Mouse (Mus musculus): ENCODE results near the gene Sh2b2. TPM values are rescaled to one million over a fixed set of nuclear protein-coding genes. Genes with fewer than 3 reads are reported as not detected.

Gene Sh2b2
- polyA plus RNA-seq (2012; ENCODE audit: insufficient read depth, insufficient read length, missing spikeins): 13.5 and 14.2 TPM in 2 replicates

- TF ChIP-seq CTCF (IDR thresholded peaks at IDR 0.05; ENCODE audit: low read depth, low read length) (no peak), POLR2A (IDR thresholded peaks at IDR 0.05; ENCODE audit: borderline replicate concordance, low read depth, low read length) (no peak)
- H3K4me1 ChIP-seq (ENCODE audit: control insufficient read depth, insufficient read depth, low read length): peaks cover 37% of the 10 kb centered on the region
- H3K27ac ChIP-seq (ENCODE audit: insufficient read depth, low read depth, low read length): peak within 1 kb of the TSS; percentile 92
- peak within 1 kb of the TSS; percentile 66 for H3K4me3 ChIP-seq (ENCODE audit: insufficient read depth, low read length)
These were observed at the start of gene Sh2b2 for GRCm38 (mm10) chr5:136246452-136246838. Gene Sh2b2 (minus strand): TSS chr5:136246556.

DNA sequence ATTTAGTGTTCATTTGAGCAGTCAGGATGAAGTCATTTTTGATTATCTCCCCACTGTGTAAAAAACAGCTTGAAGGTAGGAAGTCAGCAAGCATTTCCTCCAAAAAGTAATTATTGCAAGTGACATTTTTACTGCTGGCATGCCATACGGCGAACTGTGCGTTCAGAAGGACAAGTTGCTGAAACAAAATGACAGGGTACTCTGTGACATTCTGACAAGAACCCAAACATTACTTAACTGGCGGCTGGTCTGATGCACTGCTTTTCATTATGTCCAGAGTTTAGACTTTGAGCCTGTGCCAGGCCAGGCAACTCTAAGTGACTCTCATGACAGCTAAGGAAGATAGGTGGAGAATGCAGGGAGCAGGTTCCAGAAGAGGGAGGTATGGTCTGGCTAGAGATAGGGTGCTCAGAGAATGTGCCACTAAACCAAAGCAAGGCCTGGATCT lies 46.6 kb upstream of the Sh2b2 start:
- Histone ChIP-seq H3K4me3 (ENCODE audit: insufficient read depth, low read length) (no peak overlapping the region), H3K27ac (ENCODE audit: insufficient read depth, low read depth, low read length) (no peak overlapping the region), H3K4me1 (ENCODE audit: control insufficient read depth, insufficient read depth, low read length) (no peaks in the 10 kb centered on the region)
- TF ChIP-seq CTCF (IDR thresholded peaks at IDR 0.05; ENCODE audit: low read depth, low read length): no peak
- no peak for TF ChIP-seq POLR2A (IDR thresholded peaks at IDR 0.05; ENCODE audit: borderline replicate concordance, low read depth, low read length)

DNA sequence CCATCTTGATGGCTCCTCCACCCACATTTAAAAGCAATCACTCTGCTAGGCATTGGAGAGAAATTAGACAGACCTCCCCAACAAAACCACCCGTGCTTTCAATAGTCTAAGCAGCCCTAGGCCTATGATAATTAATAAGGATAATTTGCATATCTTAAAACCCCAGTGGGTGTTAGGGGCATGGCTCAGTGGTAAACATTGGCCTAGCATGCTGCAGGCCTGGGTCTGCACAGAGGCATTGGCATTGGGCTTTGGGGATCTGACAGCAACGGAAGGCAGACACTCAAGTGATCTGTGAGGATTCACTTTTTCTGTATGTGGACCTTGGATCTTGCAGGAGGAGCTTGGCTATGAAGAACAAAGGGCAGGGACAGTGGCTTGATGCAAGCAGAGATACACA lies 46.0 kb upstream of the Sh2b2 start:
- H3K4me1 ChIP-seq (ENCODE audit: control insufficient read depth, insufficient read depth, low read length): no peaks in the 10 kb centered on the region
- TF ChIP-seq POLR2A (IDR thresholded peaks at IDR 0.05; ENCODE audit: borderline replicate concordance, low read depth, low read length) (no peak), CTCF (IDR thresholded peaks at IDR 0.05; ENCODE audit: low read depth, low read length) (no peak)
- H3K27ac ChIP-seq (ENCODE audit: insufficient read depth, low read depth, low read length): no peak overlapping the region
- H3K4me3 ChIP-seq (ENCODE audit: insufficient read depth, low read length): no peak overlapping the region

- TF ChIP-seq POLR2A (IDR thresholded peaks at IDR 0.05; ENCODE audit: borderline replicate concordance, low read depth, low read length): no peak
- TF ChIP-seq CTCF (IDR thresholded peaks at IDR 0.05; ENCODE audit: low read depth, low read length): no peak
- Histone ChIP-seq H3K4me1 (ENCODE audit: control insufficient read depth, insufficient read depth, low read length) (peaks cover 4% of the 10 kb centered on the region), H3K27ac (ENCODE audit: insufficient read depth, low read depth, low read length) (no peak overlapping the region), H3K4me3 (ENCODE audit: insufficient read depth, low read length) (no peak overlapping the region)
These were observed 45.2 kb upstream of the Sh2b2 start for GRCm38 (mm10) chr5:136291562-136291961.

DNA sequence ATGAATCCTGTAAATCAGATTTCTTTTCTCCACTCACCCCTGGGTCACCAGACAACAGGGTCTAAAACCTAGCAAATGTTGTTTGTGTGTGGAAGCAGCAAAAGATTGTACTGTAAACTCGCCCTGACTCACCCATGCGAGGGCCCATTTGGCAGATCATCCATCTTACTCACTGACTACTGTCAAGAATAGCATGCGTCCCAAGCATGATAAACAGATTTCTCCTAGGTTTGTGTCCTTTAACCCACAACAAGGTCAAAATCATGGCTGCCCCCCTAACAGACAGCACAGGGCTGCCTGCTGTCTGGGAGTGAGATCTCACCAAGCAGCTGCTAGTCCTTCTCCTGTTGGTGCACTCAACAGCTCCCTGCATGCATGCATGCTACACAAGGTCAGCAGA lies 43.4 kb upstream of the Sh2b2 start:
- no peak overlapping the region for H3K4me3 ChIP-seq (ENCODE audit: insufficient read depth, low read length)
- peaks cover 7% of the 10 kb centered on the region for H3K4me1 ChIP-seq (ENCODE audit: control insufficient read depth, insufficient read depth, low read length)
- H3K27ac ChIP-seq (ENCODE audit: insufficient read depth, low read depth, low read length): no peak overlapping the region
- TF ChIP-seq POLR2A (IDR thresholded peaks at IDR 0.05; ENCODE audit: borderline replicate concordance, low read depth, low read length) (no peak), CTCF (IDR thresholded peaks at IDR 0.05; ENCODE audit: low read depth, low read length) (no peak)

GRCm38 (mm10) chr5:136288351-136289081 lies 42.2 kb upstream of the Sh2b2 start:
- Histone ChIP-seq H3K4me1 (ENCODE audit: control insufficient read depth, insufficient read depth, low read length) (peaks cover 7% of the 10 kb centered on the region), H3K27ac (ENCODE audit: insufficient read depth, low read depth, low read length) (no peak overlapping the region), H3K4me3 (ENCODE audit: insufficient read depth, low read length) (no peak overlapping the region)
- TF ChIP-seq CTCF (IDR thresholded peaks at IDR 0.05; ENCODE audit: low read depth, low read length) (no peak), POLR2A (IDR thresholded peaks at IDR 0.05; ENCODE audit: borderline replicate concordance, low read depth, low read length) (no peak)

DNA sequence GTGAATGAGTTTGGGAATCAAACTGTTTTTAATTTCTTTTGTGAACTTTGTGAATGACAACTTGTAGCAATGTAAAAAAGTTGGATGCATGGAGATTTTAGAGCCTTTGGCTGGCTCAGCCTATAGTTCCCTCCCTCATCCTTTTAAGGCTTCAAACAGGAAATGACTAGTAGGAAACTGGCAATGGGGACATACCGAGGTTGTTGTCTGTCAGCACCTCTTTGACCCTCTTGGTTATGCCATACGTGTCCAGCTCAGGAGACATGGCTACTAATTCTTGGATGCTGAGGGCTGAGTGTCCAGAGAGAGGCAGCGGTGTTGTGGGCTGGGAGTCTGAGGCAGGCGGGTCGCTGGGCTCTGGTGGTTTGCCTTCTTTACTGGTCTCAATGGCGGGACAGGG lies 40.2 kb upstream of the Sh2b2 start:
- TF ChIP-seq POLR2A (IDR thresholded peaks at IDR 0.05; ENCODE audit: borderline replicate concordance, low read depth, low read length) (no peak), CTCF (IDR thresholded peaks at IDR 0.05; ENCODE audit: low read depth, low read length) (no peak)
- no peak overlapping the region for H3K27ac ChIP-seq (ENCODE audit: insufficient read depth, low read depth, low read length)
- no peak overlapping the region for H3K4me3 ChIP-seq (ENCODE audit: insufficient read depth, low read length)
- H3K4me1 ChIP-seq (ENCODE audit: control insufficient read depth, insufficient read depth, low read length): peaks cover 7% of the 10 kb centered on the region

DNA sequence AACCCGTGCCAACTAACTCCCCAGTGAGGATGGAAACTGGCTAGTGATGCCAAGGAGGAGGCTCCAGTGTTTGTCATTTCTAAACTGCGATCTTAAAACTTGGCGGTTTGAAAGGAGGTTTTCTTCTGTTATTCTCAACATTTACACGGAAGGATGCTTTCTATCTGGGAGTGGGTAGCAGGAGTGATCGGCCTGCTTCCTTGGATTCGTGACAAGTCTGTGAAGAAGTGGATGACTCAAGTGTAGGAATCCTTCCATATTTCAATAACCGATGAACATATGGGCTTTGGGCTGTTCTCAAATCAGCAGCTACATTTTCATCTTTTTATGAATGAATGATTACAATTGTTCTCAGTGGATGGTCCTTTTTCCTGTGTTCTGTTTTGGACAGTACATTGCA lies 38.8 kb upstream of the Sh2b2 start:
- peaks cover 7% of the 10 kb centered on the region for H3K4me1 ChIP-seq (ENCODE audit: control insufficient read depth, insufficient read depth, low read length)
- H3K27ac ChIP-seq (ENCODE audit: insufficient read depth, low read depth, low read length): no peak overlapping the region
- H3K4me3 ChIP-seq (ENCODE audit: insufficient read depth, low read length): no peak overlapping the region
- no peak for TF ChIP-seq CTCF (IDR thresholded peaks at IDR 0.05; ENCODE audit: low read depth, low read length)
- no peak for TF ChIP-seq POLR2A (IDR thresholded peaks at IDR 0.05; ENCODE audit: borderline replicate concordance, low read depth, low read length)

DNA sequence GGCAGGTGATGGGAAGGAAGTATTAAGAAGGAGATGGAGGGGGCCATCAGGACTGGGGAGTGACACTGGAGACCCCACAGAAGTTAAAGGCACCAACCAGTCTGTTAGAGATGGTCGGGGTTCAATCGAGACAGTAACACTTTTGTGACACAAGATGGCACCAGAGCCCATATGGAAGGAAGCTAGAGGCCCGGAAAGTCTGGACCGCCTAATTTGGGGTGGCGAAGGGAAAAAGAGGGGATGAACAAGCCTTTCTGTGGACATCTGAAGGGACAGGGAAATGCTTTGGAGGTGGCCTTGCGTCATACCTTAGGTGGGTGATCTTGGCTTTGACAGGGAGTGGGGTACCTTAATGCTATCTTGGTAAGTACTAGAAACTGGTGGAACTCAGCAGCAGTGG lies 35.0 kb upstream of the Sh2b2 start:
- H3K4me3 ChIP-seq (ENCODE audit: insufficient read depth, low read length): no peak overlapping the region
- TF ChIP-seq CTCF (IDR thresholded peaks at IDR 0.05; ENCODE audit: low read depth, low read length): peak; percentile 84
- no peak for TF ChIP-seq POLR2A (IDR thresholded peaks at IDR 0.05; ENCODE audit: borderline replicate concordance, low read depth, low read length)
- no peak overlapping the region for H3K27ac ChIP-seq (ENCODE audit: insufficient read depth, low read depth, low read length)
- peaks cover 1% of the 10 kb centered on the region for H3K4me1 ChIP-seq (ENCODE audit: control insufficient read depth, insufficient read depth, low read length)

DNA sequence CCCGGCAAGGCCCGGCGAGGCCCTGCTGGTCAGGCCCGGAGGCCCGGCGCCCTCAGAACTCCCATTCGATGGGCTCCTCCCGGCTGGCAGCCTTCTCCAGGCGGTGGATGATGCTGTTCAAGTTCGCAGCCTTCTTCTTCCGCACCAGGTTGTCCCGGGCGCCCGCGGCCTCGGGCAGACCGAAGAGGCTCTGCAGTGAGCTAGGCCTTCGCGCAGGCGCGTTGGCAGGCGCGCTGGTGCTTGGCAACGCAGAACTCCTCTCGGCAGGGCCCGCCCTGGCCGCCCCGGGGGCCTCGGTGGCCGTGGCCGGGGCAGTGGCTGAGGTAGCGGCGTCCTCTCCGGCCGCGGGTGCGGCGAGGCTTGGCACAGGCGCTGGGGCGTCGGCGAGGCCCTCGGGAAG lies 28.4 kb upstream of the Sh2b2 start:
- H3K4me1 ChIP-seq (ENCODE audit: control insufficient read depth, insufficient read depth, low read length): 0 out of 2 replicates have a peak, but pooled peaks cover 3% of the 10 kb centered on the region
- TF ChIP-seq CTCF (IDR thresholded peaks at IDR 0.05; ENCODE audit: low read depth, low read length) (no peak), POLR2A (IDR thresholded peaks at IDR 0.05; ENCODE audit: borderline replicate concordance, low read depth, low read length) (no peak)
- no peak overlapping the region for H3K4me3 ChIP-seq (ENCODE audit: insufficient read depth, low read length)
- H3K27ac ChIP-seq (ENCODE audit: insufficient read depth, low read depth, low read length): no peak overlapping the region

Data from bone marrow macrophage, adult 2 months (primary cell).